ENCODE assay signal across 8 mouse cellular contexts in the genomic region with DNA sequence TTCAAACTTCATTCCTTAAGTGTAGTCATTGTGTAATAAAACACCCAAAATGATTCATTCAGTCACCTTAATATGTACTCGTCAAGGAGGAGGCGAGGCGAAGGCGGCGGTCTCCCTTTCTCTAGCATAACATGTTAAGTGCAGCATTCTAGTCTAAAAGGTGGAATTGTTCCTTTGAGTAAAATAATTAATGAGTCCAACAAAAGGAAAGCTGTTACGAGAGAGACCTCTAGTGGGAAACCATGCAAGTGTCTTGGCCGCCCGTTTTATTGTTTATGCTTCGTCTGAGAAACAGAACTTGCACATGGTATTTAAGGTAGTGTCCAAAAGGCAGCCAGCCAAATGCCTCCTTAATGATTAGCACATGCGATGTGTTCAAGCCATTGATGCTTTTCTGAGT.
DNase-seq lines count a peak whose midpoint lies in the region; ATAC-seq and TF ChIP-seq lines count a peak whose summit lies in the region.

No protein-coding gene starts in this region.

- H3K4me2 ChIP-seq in lung, embryonic 14.5 days, result 0 out of 2 replicates have a peak overlapping the region, but pooled peaks have one; percentile 18

- 13% methylated on average over 10 of the region's 10 CpGs for WGBS in lung, embryonic 14.5 days
- 42% methylated on average over 10 of the region's 10 CpGs for WGBS in thymus, adult 2 months

- H3K4me1 ChIP-seq in lung, embryonic 14.5 days (ENCODE audit: insufficient read depth), result no peaks in the 10 kb centered on the region; the same call in 1 of the 2 replicates
- no peaks in the 10 kb centered on the region for H3K4me1 ChIP-seq in thymus, adult 2 months (replicated peaks; ENCODE audit: control insufficient read depth, insufficient read depth, low read length)

- no peak overlapping the region for H3K9ac ChIP-seq in lung, embryonic 14.5 days

- TF ChIP-seq CTCF in brain, embryonic 14.5 days (IDR thresholded peaks at IDR 0.05; ENCODE audit: borderline replicate concordance, extremely low read depth, insufficient read depth, insufficient read length), result peak; percentile 60
- peak; percentile 67 for TF ChIP-seq CTCF in lung, embryonic 14.5 days (IDR thresholded peaks at IDR 0.05; ENCODE audit: low read depth)
- TF ChIP-seq CTCF in thymus, adult 2 months (IDR thresholded peaks at IDR 0.05; ENCODE audit: borderline replicate concordance, control insufficient read depth, extremely low read depth, insufficient read depth, low read length, poor library complexity), result no peak

- H3K27me3 ChIP-seq in lung, embryonic 14.5 days (ENCODE audit: insufficient read depth, low read length), result no peaks in the 10 kb centered on the region
- H3K27me3 ChIP-seq in thymus, adult 2 months (ENCODE audit: control insufficient read depth, insufficient read depth, low read length), result no peaks in the 10 kb centered on the region

- no peak overlapping the region for H3K4me3 ChIP-seq in lung, embryonic 14.5 days (ENCODE audit: low read depth, low read length)
- H3K4me3 ChIP-seq in thymus, adult 2 months (ENCODE audit: control insufficient read depth, insufficient read depth, low read length), result no peak overlapping the region

- TF ChIP-seq POLR2A in brain, embryonic 14.5 days (IDR thresholded peaks at IDR 0.05; ENCODE audit: borderline replicate concordance, extremely low read depth, insufficient read depth, insufficient read length, poor library complexity, severe bottlenecking), result no peak
- no peak for TF ChIP-seq POLR2A in thymus, adult 2 months (IDR thresholded peaks at IDR 0.05; ENCODE audit: control insufficient read depth, extremely low read depth, insufficient read depth, low read length, poor library complexity)

- peak; percentile 60; the same call in 1 of the 2 replicates for ATAC-seq in lung, embryonic 14.5 days (ENCODE audit: insufficient read depth)

- no peaks in the 10 kb centered on the region for H3K9me3 ChIP-seq in lung, embryonic 14.5 days (ENCODE audit: low read depth, low read length)

- no peaks in the 10 kb centered on the region for H3K36me3 ChIP-seq in lung, embryonic 14.5 days (ENCODE audit: insufficient read depth)
- H3K36me3 ChIP-seq in thymus, adult 2 months (ENCODE audit: control insufficient read depth, insufficient read depth, low read length), result no peaks in the 10 kb centered on the region

- H3K27ac ChIP-seq in lung, embryonic 14.5 days (ENCODE audit: low read depth), result no peak overlapping the region
- H3K27ac ChIP-seq in thymus, adult 2 months (ENCODE audit: control insufficient read depth, insufficient read depth, low read length), result no peak overlapping the region

- peak; percentile 13 for DNase-seq in cerebellum, adult 9-10 months
- no peak for DNase-seq in cerebellum, adult 9-11 months
- DNase-seq in brain, embryonic 14.5 days (ENCODE audit: low read depth), result peak; percentile 92
- DNase-seq in frontal cortex, postnatal 10 days (ENCODE audit: low spot score in 2 of 2), result peak; percentile 8 to 24
- peak; percentile 44 for DNase-seq in kidney, postnatal 14 days
- DNase-seq in lung, embryonic 14.5 days, result peak; percentile 84
- DNase-seq in right cerebral cortex, adult 18-20 months, result peak; percentile 28
- DNase-seq in thymus, adult 2 months, result no peak

Comparison
In these comparisons a context has a peak if more than half of its experiments do, and no peak if none do; other contexts are left out.
1. DNase-seq: peak in cerebellum, adult 9-10 months (single experiment), brain, embryonic 14.5 days (single experiment), frontal cortex, postnatal 10 days (2 of 2), kidney, postnatal 14 days (single experiment), lung, embryonic 14.5 days (single experiment) and right cerebral cortex, adult 18-20 months (single experiment); none in cerebellum, adult 9-11 months (single experiment) and thymus, adult 2 months (single experiment).